Mouse (Mus musculus): Measurements from ENCODE around the gene Sbk2.

The Sbk2 gene

DNA sequence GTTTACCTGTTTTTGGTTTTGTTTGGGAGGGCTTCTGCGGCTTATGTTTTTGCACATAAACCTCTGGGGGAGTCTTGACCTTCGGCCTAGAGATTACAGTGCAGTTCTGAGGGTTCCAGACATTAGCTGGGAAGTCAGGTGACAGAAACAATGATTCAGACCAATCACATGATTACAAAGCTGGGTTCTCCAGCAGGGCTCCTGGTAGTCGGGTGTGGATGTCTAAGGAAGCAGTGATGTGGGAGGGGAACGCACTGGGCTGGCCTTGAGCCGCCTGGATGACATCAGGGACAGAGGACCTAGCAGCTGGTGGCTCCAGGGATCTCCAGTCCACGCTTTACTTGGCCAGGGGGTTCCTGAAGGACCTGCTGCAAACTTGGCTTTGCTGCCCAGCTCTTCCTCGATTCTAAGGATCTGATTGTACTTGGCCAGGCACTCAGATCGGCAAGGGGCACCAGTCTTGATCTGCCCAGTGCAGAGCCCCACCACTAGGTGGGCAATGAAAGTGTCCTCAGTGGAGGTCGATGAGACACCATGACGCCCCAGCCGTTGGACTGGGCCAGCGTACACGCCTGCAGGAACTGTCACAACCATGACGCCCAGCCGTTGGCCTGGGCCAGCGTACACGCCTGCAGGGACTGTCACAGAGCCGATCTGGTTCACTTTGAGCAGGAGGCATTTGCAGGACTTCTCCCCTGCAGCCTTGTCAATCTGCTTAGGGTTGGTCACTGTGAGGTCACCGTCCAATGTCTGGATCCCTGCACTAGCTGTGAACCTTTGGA lies 13.5 kb downstream of the Sbk2 start:
- no peak for DNase-seq

DNA sequence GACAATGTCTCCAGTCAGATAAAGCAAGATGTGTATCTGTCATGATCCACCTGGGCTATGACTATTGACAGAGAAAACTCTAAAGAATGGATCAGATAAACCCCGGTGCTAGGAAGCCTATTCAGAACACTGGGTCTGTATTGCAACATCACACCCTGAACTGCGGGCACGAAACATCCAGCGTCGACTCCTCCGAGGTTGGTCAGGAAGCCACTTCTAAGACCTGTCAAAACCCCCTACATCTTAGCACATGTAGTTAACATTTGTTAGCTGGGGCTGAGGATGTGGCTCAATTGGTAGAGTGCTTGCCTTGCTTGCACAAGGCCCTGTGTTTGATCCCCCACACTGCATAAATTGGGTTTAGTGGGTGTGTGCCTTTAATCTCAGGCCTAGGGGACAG lies 15.8 kb downstream of the Sbk2 start:
- no peak for DNase-seq

DNA sequence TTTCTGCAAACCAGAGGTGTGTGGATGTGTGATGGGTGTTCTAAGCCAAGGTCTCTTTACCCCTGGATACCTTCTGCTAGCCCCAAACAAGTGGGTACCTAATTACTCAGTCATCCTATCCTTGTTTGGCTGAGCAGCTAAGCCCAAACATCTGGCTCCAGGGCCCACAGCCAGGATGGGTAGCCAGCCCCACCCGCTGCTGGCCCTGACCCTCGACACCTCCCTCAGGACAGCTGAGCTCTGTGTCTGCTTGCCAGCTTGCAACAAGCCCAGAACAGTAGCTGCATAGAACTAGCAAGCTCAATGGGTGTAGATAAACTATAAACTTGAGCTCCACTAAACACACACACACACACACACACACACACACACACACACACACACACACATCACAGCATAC lies 16.4 kb downstream of the Sbk2 start:
- DNase-seq: no peak

DNA sequence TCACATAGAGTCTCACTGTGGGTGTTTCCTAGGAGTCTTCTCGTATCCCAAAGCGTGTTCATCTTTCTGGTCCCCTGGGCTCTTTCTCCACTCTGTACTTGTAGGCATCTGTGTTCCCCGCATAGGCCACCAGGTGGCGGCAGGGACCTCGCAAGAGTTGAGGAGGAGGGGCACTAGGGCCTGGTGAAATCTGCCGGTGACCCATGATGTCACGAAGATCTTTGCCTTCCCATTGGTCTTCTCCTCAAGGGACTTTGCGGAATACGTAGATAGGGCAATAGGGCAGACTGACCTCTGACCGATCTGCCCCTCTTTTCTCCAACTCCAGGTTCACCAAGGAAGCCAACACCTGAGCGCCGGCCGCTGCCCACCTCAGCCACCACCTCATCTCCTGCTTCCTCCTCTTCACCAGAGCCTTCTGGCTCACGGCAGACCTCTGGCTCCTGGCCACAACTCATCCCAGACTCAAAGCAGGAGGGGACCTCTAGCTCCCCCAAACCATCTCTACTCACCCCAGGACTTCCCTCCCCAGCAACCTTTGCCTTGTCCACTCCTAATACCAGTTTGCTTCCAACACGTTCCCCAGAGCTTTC lies 20.9 kb downstream of the Sbk2 start:
- DNase-seq: peak; percentile 98

DNA sequence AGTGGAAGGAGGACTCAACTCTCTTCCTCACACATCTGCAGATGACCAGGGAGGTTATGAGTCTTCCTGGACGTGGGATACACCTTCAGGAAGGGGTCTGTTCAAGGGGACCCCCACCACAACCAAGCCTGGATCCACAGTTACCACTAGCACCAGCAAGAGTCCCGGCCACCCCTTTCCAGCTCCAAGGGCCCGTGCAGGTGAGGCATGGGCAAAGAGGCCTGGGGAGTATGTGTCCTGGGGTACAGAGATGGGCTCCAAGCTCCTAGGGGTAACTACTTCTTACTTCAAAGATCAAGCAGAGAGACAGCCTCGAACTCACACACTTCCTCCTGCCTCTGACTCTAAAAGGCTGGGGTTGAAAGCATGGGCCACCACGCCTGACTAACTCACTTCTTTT lies 21.5 kb downstream of the Sbk2 start:
- no peak for DNase-seq

DNA sequence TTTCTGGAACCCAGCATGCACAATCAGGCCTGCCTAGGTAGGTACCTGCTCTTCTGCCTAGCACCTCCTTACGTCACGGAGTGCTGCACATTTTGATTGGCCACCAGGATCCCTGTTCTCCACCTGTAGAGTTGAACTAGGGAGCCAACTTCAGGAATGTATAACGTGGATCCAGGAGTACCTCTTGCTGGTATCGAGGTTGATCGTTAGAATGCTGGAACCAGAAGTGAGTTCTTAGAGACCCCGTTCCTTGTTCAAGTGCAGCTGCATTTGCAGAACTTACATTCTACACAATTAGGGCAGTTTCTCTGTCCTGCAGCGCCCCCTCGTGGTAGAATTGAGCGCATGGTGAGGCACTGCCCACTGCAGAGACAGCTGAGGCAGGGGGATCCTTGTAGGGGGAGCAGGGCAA lies 24.1 kb downstream of the Sbk2 start:
- peak; percentile 94 for DNase-seq

DNA sequence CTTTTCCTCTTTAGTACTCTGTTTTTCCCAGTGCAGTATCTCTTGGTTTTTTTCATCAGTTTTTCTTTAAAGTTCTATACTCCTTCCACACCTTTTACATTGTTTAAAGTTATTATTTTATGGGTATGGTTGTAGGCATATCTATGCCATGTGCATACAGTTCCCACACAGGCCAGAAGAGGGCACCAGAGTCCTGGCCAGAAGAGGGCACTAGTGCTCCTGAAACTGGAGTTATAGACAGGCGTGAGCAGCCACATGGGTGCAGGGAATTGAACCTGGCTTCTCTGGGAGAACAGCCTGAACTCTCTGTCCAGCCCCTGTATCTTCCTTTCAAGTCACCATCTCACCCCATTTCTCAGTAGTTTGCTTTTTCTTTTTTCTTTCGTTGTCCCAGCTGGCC lies 25.8 kb downstream of the Sbk2 start:
- peak; percentile 80 for DNase-seq

DNA sequence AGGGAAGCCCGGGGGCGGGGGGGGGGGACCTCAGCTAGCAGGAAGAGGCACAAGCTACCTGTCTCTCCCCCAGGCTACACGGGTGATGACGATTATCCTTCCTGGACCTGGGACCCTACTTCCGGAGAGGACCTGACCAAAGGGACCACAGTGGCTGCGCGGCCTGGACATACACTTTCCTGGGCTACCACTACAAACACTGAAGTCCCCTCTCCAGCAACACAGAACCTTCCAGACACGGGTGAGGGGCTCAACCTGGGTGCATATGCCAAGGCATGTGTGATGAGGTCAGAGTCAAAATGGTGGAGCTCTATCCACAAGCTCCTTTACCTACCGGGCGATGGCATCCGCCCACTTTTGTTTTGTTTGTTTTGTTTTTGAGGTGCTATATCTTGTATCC lies 26.8 kb downstream of the Sbk2 start:
- DNase-seq: no peak

DNA sequence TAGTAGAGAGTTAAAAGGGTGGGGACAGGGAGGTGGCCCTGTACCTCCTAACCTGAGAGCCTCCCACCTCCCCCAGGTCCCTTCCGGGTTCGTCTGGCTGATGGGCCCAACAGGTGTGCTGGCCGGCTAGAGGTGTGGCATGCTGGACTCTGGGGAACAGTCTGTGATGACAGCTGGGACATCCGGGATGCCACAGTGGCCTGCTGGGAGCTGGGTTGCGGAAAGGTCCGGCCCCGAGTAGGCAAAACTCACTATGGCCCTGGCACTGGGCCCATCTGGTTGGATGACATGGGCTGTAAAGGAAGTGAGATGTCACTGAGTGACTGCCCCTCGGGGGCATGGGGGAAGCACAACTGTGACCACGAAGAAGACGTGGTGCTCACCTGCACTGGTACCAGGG lies 27.4 kb downstream of the Sbk2 start:
- no peak for DNase-seq

DNA sequence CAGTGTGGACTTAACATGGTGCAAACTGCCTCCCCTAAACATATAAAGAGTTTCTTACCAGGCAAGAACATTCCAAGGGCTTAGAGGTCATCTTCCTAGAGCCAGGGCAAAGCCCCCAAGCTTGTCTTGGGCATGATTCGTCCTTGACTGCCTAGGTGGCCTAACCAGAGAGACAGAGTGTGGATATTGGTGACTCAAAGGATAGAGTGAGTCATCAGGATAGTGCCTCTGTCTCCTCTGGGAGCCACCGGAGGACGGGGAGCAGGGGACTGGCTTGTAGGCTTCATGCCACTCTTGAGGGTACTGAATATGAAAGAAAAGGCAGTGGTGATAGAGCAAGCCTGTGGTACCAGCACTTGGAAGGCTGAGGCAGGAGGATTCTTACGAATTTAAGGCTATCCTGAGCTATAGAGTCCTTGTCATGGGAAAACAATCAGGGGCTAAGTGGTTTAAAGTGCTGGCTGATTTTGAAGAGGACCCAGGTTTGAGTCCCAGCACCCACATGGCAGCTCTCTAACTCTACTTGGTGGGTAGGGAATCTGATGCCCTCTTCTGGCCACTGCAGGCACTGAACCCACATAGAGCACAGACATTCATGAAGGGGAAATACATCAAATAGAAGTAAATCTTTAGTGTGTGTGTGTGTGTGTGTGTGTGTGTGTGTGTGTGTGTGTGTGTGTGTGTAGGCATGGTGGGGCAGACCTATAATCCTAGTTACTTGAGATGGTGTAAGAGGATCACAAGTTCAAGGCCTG lies 29.9 kb downstream of the Sbk2 start:
- no peak for DNase-seq

DNA sequence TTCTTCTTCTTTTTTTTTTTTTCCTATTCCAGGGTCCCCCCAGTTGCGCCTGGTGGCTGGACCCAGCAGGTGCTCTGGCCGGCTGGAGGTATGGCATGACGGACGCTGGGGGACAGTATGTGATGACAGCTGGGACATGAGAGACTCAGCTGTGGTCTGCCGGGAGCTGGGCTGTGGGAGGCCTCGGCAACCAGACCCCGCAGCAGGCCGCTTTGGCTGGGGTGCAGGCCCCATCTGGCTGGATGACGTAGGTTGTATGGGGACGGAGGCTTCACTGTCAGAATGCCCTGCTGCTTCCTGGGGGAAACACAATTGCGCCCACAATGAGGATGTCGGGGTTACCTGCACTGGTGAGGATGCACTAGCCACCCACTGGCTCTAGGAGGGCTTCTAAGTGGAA lies 31.1 kb downstream of the Sbk2 start:
- DNase-seq: no peak

DNA sequence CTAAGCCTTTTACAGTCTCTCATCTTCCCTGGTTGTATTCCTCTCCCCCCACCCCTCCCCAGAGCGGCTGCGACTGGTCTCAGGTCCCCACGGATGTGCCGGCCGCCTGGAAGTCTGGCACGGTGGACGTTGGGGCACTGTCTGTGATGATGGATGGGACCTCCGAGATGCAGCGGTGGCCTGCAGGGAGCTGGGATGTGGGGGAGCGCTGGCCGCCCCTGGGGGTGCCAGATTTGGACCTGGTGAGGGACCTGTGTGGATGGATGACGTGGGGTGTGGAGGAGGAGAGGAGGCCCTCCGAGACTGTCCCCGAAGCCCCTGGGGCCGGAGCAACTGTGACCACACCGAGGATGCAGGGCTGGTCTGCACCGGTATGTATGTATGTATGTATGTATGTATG lies 35.9 kb downstream of the Sbk2 start:
- DNase-seq: no peak

DNA sequence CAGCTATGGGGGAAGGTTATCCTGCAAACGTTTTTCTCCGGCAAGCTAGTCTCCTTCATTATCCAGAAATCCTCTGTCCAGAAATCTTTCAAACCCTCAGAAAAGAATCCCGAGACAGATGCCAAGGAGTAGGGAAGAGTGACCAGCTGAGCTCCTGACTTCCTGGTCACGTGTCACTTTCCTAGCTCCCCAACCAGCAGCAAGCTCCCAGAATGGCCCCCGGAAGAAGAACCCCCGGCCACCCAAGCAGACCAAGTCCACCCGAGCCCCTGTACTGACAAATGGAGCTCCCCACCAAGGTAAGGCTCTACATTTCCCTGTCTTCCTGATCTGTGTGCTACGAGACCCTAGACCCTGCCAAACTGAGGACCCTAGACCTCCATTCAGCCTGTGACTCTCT lies 36.5 kb downstream of the Sbk2 start:
- no peak for DNase-seq

DNA sequence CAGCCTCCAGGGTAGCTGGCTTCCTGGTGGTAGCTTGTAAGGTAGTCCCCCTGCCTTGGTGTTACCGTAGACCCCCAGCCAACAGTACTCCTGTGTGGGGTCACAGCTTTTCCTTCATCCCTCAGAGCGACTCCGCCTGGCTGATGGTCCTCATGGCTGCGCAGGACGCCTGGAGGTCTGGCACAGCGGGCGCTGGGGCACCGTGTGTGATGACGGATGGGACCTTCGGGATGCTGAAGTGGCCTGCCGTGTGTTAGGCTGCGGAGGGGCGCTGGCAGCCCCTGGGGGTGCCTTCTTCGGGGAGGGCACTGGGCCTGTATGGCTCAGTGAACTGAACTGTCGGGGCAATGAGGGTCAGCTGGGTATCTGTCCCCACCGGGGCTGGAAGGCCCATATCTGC lies 37.4 kb downstream of the Sbk2 start:
- no peak for DNase-seq

DNA sequence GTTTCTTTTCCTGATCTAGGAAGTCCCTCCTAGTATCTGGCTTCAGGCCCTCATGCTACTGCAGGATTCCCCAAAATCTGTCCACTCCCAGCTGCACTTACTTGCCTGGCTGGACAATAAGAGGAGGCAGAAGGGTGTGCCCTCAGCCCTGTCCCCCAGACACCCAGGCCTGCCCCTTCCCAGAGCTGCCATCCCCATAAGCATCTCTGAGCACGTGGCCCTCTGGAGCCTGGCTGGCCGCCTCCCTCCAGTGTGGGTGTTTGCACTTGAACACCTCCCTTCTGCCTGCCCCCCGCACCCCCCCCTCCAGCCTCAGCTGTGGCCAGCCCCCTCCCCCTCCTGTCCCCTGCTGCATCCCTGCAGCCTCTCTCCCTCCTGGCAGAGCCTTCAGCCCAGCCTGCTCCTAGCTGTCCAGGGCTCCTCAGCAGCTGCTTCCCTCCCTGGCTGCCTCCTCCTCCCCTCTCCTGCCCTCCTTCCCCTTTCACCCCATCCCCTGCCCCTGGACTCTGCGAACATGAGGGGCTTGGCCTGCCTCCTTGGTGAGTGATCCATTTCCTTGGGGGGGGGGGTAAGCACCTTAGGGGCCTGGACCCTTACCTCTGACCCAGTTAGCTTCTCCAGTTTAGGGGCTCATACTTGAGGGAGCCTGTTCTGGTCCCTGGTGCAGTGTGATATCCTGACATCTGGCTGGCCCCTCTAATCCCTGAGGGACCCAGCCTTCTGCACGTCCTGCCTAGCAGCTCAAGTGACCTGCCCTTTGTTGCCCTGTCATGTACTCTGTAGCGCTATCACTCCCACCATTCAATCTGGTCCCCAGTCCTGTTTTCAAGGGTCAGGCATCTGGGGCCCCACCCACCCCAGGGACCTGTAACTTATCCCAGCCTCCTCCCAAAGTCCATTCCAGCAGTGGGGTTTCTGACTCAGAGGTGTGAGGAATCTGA lies 38.5 kb downstream of the Sbk2 start, which contains the start of gene Ssc5d:
Gene Ssc5d, plus strand, starts transcription at position 345 of the 941 bp plus-strand sequence.
- DNase-seq: no peak

DNA sequence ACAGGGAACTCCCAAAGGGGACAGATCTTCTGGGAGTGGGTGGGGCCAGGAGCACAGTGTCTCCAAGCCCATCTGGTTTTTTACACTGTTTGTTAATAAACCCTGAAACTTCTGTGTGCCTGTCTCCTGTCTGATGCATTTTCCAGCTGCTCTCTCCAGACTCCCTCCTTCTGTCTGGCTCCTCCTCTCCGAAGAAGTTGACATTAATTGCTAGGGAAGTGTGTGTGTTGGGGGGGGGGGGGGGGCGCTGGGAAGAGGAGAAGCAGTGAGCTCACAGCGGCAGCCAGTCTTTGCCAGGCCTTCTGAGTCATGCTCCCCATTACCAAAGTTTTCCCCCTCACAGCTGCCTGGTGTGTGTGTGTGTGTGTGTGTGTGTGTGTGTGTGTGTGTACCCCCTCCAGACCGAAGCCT lies 39.3 kb downstream of the Sbk2 start:
- no peak for DNase-seq

DNA sequence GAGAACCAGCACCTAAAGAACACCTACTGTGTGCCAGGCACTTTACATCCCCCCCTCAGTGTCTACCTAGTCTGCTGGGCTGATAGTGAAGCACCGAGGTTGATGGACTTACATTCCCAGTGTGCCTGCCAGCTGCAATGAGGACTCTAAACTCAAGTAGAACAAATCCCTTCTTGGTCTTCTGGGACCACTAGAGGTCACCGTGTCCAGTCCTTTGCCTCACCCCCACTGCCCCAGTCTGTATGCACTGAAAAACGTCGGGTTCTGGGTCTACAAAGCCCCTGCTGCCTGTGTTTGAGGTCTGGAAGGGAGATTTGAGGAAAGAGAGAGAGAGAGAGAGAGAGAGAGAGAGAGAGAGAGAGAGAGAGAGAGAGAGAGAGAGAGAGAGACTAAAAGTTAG lies 39.7 kb downstream of the Sbk2 start:
- DNase-seq: no peak

DNA sequence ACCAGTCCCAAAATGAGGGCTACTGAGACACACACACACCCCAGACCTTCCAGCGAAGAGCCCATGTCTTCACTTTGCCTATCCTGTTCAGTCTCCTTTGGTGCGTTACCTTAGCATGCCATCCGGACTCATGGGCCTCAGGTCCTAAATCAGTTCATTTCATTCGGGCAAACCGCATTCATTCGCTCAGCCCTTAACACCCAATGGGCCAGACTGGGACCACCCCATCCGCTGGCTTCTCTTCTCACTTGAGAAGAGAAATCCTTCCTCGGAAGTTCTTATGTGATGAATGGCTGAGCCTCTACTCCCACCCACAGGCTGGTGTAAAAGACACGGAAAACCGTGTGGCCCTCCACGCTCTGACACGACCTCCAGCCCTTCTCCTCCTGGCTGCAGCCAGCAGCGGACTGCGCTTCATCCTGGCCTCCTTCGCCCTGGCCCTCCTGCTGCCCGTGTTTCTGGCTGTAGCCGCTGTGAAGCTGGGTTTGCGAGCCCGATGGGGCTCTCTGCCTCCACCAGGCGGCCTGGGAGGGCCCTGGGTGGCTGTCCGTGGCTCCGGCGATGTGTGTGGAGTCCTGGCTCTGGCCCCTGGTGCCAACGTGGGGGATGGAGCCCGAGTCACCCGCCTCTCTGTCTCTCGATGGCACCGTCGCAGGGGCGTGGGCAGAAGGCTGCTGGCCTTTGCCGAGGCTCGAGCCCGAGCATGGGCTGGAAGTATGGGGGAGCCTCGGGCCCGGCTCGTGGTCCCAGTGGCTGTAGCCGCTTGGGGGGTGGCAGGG lies 40.4 kb downstream of the Sbk2 start:
- peak; percentile 34 for DNase-seq

DNA sequence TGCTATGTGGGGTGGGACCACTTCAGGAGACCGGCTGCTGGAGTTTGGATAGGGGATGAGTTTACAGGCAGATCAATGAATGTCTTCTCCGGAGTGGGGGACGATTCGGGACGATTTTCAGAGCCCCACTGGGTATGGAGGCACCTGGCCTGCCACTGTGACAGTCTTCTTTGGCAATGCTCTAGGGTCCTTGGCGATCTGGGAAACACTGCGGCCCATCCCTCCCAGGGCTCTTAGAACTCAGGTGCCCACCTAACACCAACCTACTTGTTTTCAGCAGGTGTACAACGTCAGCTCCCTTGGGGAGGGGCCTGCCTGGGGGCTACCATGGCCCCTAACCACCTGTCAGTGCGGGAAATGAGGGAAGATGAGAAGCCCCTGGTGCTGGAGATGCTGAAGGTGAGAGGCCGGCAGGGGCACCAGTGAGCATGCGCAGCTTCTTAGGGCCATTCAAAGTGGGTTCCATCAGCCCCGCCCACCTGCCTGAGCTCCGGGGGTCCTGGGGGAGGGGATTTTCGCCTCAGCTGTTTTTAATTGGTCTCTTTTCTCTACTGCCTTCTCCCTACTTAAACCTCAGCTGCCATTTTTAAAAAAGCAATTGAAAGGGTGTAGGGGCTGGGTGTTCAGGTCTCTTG lies 41.2 kb downstream of the Sbk2 start:
- peak; percentile 42 for DNase-seq

DNA sequence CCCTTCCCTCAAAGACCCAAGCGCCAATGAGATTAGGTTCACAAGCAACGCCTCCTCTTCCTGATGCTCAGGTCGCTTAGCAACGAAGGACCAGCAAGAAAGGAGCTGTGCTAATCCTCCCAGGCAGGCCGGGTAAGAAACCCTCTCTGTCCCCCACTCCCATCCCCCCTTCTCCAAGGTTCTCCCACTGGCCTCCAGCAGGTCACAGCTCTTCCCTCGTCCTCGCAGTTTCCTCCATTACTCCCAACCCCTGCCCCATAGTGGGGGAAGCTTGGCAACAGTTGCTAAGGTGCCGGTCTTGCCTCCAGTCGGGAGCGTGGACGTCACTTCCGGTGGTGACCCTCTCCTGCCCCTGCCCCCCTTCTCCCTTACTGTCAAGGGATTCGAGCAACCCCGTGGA lies 41.7 kb downstream of the Sbk2 start:
- peak; percentile 74 for DNase-seq

DNA sequence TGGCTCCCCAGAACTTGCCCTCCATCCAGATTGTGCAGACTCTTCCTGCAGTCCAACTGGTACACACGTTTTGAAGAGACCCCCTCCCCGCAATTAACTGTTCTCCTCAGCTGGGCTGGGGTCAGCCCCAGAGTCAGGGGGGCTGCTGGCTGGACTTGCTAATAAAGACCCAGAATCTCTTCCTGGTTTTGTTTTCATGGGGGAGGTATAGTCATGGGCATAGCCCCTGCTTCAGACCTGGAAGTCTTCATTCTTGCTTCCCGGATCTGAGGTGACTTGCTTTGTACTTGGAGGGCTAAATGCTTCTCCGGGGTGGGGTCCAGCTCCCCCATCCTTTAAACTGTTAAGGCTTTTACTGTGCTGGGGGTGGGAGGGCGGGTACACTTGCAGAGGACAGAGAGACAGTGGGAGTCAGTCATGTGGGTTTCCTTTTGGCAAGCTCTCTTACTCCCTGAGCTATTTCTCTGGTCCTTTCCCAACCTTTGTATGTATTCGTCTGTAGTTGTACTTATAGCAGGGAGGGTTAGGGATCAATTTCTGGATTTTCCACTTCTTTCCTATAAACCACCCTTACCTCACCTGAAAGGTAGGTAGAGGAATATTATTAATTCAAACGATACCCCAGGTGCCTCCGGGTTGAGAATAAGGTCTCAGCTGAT lies 42.3 kb downstream of the Sbk2 start, which contains the start of gene Nat14:
Gene Nat14, plus strand, starts transcription at position 205 of the 659 bp plus-strand sequence.
- DNase-seq: no peak
